Mouse (Mus musculus): ENCODE measurements around the gene Tom1. TPM values are rescaled to one million over a fixed set of nuclear protein-coding genes. Genes with fewer than 3 reads are reported as not detected.
A peak's percentile ranks its signal among the peaks of the same experiment; 100 is the strongest.

Tom1 gene
- polyA plus RNA-seq, 1 experiment from 2014 or later: 34.4 TPM

DNA sequence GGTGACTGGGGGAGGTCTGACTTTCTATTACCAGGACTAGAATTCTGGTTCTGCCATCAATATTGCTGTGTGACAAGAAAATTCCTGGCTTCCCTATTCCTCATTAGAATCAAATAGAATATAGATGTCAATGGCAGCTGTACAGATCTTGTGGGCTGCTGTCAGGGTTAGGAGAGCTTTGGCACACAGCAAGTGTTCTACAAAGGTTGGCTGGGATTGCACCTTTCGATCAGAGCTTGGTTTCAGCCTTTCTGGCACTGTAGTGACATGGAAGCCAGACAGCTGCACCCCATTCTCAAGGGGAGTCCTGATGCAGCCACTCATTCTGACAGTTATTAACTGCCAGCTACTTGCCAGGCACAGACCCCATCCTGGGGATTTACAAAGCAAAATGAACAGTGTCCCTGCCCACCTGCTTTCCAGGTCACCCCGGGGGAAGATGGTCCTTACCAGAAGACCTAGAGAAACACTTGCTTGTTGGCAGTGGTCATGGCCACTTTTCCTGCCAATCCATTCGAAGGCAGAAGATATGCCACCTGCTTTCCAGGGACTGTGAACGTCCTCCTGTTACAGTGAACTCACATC is 57.4 kb downstream of the Tom1 start:
- no peaks in the 10 kb centered on the region for H3K36me3 ChIP-seq (ENCODE audit: control insufficient read depth, insufficient read depth, low read length)
- no peak overlapping the region for H3K4me2 ChIP-seq (ENCODE audit: low read depth, low read length)
- no peak overlapping the region for H3K4me3 ChIP-seq (replicated peaks; ENCODE audit: low read length)
- no peak overlapping the region for H3K9ac ChIP-seq (ENCODE audit: low read length)
- 0 out of 2 replicates have a peak overlapping the region, but pooled peaks have one; percentile 91 for H3K27ac ChIP-seq (ENCODE audit: low read length)
- H3K27me3 ChIP-seq (ENCODE audit: control insufficient read depth, insufficient read depth, low read length): no peaks in the 10 kb centered on the region
- H3K9me3 ChIP-seq (replicated peaks; ENCODE audit: control insufficient read depth, low read length): no peaks in the 10 kb centered on the region
- 80% methylated on average over 4 of the region's 4 CpGs for WGBS
- no peak for ATAC-seq (ENCODE audit: insufficient read depth, low FRiP score)
- H3K4me1 ChIP-seq (ENCODE audit: control insufficient read depth, insufficient read depth, low read length): peaks cover 15% of the 10 kb centered on the region

DNA sequence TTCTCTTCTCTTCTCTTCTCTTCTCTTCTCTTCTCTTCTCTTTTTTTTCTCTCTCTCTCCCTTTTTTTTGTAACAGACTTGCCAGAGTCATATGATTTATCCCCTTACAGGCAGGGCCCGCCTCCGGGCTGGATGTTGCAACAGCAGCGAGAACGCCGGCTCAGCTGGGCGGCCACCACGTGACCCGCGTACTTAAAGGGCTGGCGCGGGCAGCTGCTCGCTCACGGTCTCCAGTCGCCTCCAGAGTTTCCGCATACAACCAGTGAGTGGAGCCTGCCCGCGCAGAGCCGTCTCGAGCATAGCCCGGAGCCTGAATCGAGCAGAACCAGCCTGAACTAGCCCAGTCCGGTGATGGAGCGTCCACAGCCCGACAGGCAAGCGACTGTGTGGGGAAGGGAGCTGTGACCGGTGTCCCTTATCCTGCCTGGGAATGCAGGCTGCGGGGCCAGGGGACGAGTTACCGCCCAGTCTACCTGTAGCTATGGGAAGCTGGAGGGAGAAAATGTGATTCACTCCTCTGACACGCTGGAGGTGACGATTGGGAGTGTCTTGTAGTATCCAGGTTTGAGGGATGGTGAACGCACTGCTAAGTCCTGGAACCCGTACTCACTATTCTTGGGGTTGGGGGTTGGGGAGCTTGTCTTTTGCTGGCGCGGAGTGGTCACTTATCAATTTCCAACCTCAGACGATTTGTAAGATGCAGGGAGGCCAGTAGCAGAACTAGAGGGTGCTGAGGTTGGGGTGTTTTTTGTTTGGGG is 60.1 kb downstream of the Tom1 start, which contains the start of gene Hmox1:
Gene Hmox1, plus strand, starts transcription at position 223 of the 758 bp plus-strand sequence.
- Histone ChIP-seq H3K4me1 (ENCODE audit: control insufficient read depth, insufficient read depth, low read length) (peaks cover 15% of the 10 kb centered on the region), H3K9me3 (replicated peaks; ENCODE audit: control insufficient read depth, low read length) (no peaks in the 10 kb centered on the region), H3K9ac (ENCODE audit: low read length) (peak within 1 kb of the TSS; percentile 81), H3K4me3 (replicated peaks; ENCODE audit: low read length) (peak within 1 kb of the TSS; percentile 71), H3K27me3 (ENCODE audit: control insufficient read depth, insufficient read depth, low read length) (no peaks in the 10 kb centered on the region), H3K4me2 (ENCODE audit: low read depth, low read length) (peak within 1 kb of the TSS; percentile 88), H3K27ac (ENCODE audit: low read length) (peak within 1 kb of the TSS; percentile 80), H3K36me3 (ENCODE audit: control insufficient read depth, insufficient read depth, low read length) (no peaks in the 10 kb centered on the region)
- ATAC-seq (ENCODE audit: insufficient read depth, low FRiP score): peak; percentile 91
- WGBS: 1% methylated on average over 36 of the region's 36 CpGs

DNA sequence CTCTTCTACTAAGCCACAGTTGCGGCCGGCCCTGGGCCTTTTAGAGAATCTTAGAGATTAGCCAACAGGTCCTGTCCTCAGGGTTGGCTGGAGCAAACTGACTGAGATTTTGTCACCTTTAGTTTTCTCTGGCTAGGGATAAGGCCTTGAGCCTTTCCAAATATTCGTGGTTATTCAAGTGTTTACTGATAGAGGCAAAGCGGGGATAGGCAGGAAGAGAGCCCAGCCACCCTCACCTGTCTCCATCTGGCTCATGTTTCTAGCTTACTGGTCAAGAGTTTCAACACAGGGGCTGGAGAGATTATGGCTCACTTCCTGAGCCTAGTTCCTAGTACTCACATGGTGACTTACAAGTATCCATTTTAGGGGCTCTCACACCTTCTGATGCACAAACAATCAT is 69.5 kb downstream of the Tom1 start:
- H3K4me3 ChIP-seq (replicated peaks; ENCODE audit: low read length): no peak overlapping the region
- H3K27me3 ChIP-seq (ENCODE audit: control insufficient read depth, insufficient read depth, low read length): no peaks in the 10 kb centered on the region
- H3K9ac ChIP-seq (ENCODE audit: low read length): no peak overlapping the region
- H3K36me3 ChIP-seq (ENCODE audit: control insufficient read depth, insufficient read depth, low read length): no peaks in the 10 kb centered on the region
- H3K9me3 ChIP-seq (replicated peaks; ENCODE audit: control insufficient read depth, low read length): no peaks in the 10 kb centered on the region
- no peak overlapping the region for H3K27ac ChIP-seq (ENCODE audit: low read length)
- 82% methylated on average over 4 of the region's 4 CpGs for WGBS
- H3K4me2 ChIP-seq (ENCODE audit: low read depth, low read length): no peak overlapping the region
- H3K4me1 ChIP-seq (ENCODE audit: control insufficient read depth, insufficient read depth, low read length): no peaks in the 10 kb centered on the region
- ATAC-seq (ENCODE audit: insufficient read depth, low FRiP score): no peak

- Histone ChIP-seq H3K9me3 (replicated peaks; ENCODE audit: control insufficient read depth, low read length) (no peaks in the 10 kb centered on the region), H3K27ac (ENCODE audit: low read length) (no peak overlapping the region), H3K27me3 (ENCODE audit: control insufficient read depth, insufficient read depth, low read length) (no peaks in the 10 kb centered on the region), H3K4me1 (ENCODE audit: control insufficient read depth, insufficient read depth, low read length) (no peaks in the 10 kb centered on the region), H3K4me2 (ENCODE audit: low read depth, low read length) (no peak overlapping the region), H3K4me3 (replicated peaks; ENCODE audit: low read length) (no peak overlapping the region), H3K36me3 (ENCODE audit: control insufficient read depth, insufficient read depth, low read length) (no peaks in the 10 kb centered on the region), H3K9ac (ENCODE audit: low read length) (no peak overlapping the region)
- no peak for ATAC-seq (ENCODE audit: insufficient read depth, low FRiP score)
- WGBS: 60% methylated on average over 8 of the region's 8 CpGs
These were observed 69.9 kb downstream of the Tom1 start for GRCm38 (mm10) chr8:75103376-75103878.

DNA sequence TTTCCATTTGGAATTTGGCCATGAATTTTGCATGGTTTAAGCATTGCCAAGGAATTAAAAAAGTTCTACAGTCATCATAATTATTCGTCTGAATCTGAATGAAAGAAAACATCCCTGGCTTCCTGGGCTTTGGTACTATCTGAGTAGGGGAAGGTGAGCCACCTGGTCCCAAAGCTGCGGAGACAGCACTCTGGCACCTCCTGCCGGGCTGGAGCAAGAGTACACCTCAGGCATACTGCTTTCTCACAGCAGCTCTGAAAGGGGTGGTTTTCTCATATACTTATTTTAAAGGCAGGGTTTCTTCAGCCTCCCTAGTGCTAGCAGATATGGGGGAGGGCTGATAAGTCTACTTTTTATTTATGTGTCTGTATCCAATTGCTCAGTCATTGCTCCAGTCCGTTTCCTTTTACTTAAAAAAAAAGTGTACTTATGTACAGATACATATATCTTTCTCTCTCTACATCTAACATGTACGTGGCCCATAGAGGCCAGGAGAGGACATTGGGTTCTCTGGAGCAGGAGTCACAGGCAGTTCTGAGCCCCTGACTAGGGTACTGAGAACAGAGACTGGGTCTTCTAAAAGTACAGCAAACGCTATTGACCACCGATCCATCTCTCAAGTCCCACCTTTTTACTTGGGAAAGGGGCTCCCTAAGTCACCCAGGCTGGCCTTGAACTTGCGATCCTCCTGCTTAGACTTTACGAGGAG is 75.2 kb downstream of the Tom1 start:
- ATAC-seq (ENCODE audit: insufficient read depth, low FRiP score): peak; percentile 81

DNA sequence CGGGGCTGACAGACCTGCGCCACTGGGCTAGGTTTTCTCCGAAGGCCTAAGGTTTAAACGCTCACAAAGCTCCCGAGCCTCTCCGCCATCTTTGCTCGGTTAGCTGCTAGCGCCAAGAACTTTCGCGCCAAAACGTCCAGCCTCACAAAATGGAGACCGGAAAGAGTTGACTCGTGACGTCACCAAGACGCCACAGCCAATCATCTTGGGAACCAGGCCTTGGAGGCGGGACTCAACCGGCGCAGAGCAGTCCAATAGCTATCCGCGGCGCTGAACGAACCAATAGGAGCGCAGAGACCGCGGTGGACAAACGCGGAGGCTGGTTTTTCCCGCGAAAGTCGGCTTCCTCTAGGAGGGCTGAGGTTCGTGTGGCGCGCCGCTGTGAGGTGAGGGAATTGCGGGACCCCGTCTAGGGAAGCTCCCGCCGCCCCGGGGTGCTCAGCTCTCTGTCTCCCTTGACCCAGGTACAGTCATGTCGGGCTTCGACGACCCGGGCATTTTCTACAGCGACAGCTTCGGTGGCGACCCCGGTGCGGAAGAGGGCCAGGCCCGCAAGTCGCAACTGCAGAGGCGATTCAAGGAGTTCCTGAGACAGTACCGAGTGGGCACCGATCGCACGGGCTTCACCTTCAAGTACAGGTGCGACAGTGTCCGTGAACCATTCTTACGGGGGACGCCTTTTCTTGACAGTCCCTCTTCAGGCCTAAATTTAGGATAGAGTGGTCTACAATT is 75.9 kb downstream of the Tom1 start, which contains the start of gene Mcm5:
Gene Mcm5, plus strand, starts transcription at position 334 of the 732 bp plus-strand sequence.
- ATAC-seq (ENCODE audit: insufficient read depth, low FRiP score): peak; percentile 98
- H3K27ac ChIP-seq (ENCODE audit: low read length): peak within 1 kb of the TSS; percentile 86
- peak within 1 kb of the TSS; percentile 91 for H3K4me3 ChIP-seq (replicated peaks; ENCODE audit: low read length)
- H3K4me1 ChIP-seq (ENCODE audit: control insufficient read depth, insufficient read depth, low read length): peaks cover 16% of the 10 kb centered on the region
- peak within 1 kb of the TSS; percentile 94 for H3K9ac ChIP-seq (ENCODE audit: low read length)
- under 1% methylated on average over 59 of the region's 59 CpGs for WGBS
- peak within 1 kb of the TSS; percentile 86 for H3K4me2 ChIP-seq (ENCODE audit: low read depth, low read length)
- peaks cover 17% of the 10 kb centered on the region; the same call in 1 of the 2 replicates for H3K36me3 ChIP-seq (ENCODE audit: control insufficient read depth, insufficient read depth, low read length)
- no peaks in the 10 kb centered on the region for H3K27me3 ChIP-seq (ENCODE audit: control insufficient read depth, insufficient read depth, low read length)
- no peaks in the 10 kb centered on the region for H3K9me3 ChIP-seq (replicated peaks; ENCODE audit: control insufficient read depth, low read length)

More for the DNA sequence above, 75.2 kb downstream of the Tom1 start:
- H3K9me3 ChIP-seq (replicated peaks; ENCODE audit: control insufficient read depth, low read length): no peaks in the 10 kb centered on the region
- H3K9ac ChIP-seq (ENCODE audit: low read length): peak overlapping the region; percentile 94
- peak overlapping the region; percentile 86 for H3K27ac ChIP-seq (ENCODE audit: low read length)
- under 1% methylated on average over 9 of the region's 9 CpGs for WGBS
- no peaks in the 10 kb centered on the region for H3K27me3 ChIP-seq (ENCODE audit: control insufficient read depth, insufficient read depth, low read length)
- peak overlapping the region; percentile 91 for H3K4me3 ChIP-seq (replicated peaks; ENCODE audit: low read length)
- H3K36me3 ChIP-seq (ENCODE audit: control insufficient read depth, insufficient read depth, low read length): peaks cover 11% of the 10 kb centered on the region; the same call in 1 of the 2 replicates
- peaks cover 16% of the 10 kb centered on the region for H3K4me1 ChIP-seq (ENCODE audit: control insufficient read depth, insufficient read depth, low read length)
- peak overlapping the region; percentile 76 for H3K4me2 ChIP-seq (ENCODE audit: low read depth, low read length)

DNA sequence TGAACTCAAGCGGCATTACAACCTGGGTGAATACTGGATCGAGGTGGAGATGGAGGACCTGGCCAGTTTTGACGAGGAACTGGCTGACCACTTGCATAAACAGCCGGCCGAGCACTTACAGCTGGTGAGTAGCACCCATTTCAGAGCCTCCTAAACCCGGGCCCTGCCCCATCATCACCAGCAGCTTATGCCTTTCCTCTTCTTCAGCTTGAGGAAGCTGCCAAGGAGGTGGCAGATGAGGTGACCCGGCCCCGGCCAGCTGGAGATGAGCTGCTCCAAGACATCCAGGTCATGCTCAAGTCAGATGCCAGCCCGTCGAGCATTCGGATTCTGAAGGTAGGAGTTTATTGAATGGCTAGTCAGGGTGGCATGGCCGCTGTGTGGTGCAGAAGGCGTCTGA is 76.6 kb downstream of the Tom1 start:
- Histone ChIP-seq H3K4me2 (ENCODE audit: low read depth, low read length) (peak overlapping the region; percentile 86), H3K9me3 (replicated peaks; ENCODE audit: control insufficient read depth, low read length) (no peaks in the 10 kb centered on the region), H3K27me3 (ENCODE audit: control insufficient read depth, insufficient read depth, low read length) (no peaks in the 10 kb centered on the region), H3K4me3 (replicated peaks; ENCODE audit: low read length) (peak overlapping the region; percentile 91), H3K9ac (ENCODE audit: low read length) (peak overlapping the region; percentile 86), H3K36me3 (ENCODE audit: control insufficient read depth, insufficient read depth, low read length) (peaks cover 19% of the 10 kb centered on the region; the same call in 1 of the 2 replicates), H3K4me1 (ENCODE audit: control insufficient read depth, insufficient read depth, low read length) (peaks cover 16% of the 10 kb centered on the region), H3K27ac (ENCODE audit: low read length) (no peak overlapping the region)
- 8% methylated on average over 13 of the region's 13 CpGs for WGBS
- no peak for ATAC-seq (ENCODE audit: insufficient read depth, low FRiP score)

- H3K9me3 ChIP-seq (replicated peaks; ENCODE audit: control insufficient read depth, low read length): no peaks in the 10 kb centered on the region
- no peak overlapping the region for H3K4me2 ChIP-seq (ENCODE audit: low read depth, low read length)
- no peak overlapping the region for H3K27ac ChIP-seq (ENCODE audit: low read length)
- peaks cover 44% of the 10 kb centered on the region for H3K36me3 ChIP-seq (ENCODE audit: control insufficient read depth, insufficient read depth, low read length)
- no peak overlapping the region for H3K4me3 ChIP-seq (replicated peaks; ENCODE audit: low read length)
- no peaks in the 10 kb centered on the region for H3K4me1 ChIP-seq (ENCODE audit: control insufficient read depth, insufficient read depth, low read length)
- WGBS: 95% methylated on average over 1 of the region's 1 CpGs
- no peak for ATAC-seq (ENCODE audit: insufficient read depth, low FRiP score)
- no peaks in the 10 kb centered on the region for H3K27me3 ChIP-seq (ENCODE audit: control insufficient read depth, insufficient read depth, low read length)
- H3K9ac ChIP-seq (ENCODE audit: low read length): no peak overlapping the region
These were observed 85.0 kb downstream of the Tom1 start for GRCm38 (mm10) chr8:75118505-75118904.

Measured in stomach, embryonic 16.5 days (tissue).